Mouse (Mus musculus) brain, embryonic 14.5 days (tissue): ENCODE measurements at regions not wholly inside any gene's neighbourhood (a gene's known extent, or its start where the extent isn't known, plus 50 kb on each side); places are given as distances from the start of the nearest gene placed in this dataset.

Source experiments
- CTCF ChIP-seq: fragments of 200-500 bp; IDR thresholded peaks from 2 replicates; pipeline ENCODE4 v1.5.1; 2012; ENCODE audit warnings: inconsistent platforms, mild to moderate bottlenecking, moderate library complexity, borderline replicate concordance; ENCODE audit not compliant: insufficient read depth, insufficient read length; ENCODE audit errors: extremely low read depth
- POLR2A ChIP-seq: fragments of 200-500 bp; IDR thresholded peaks from 2 replicates; pipeline ENCODE4 v1.6.1; 2012; ENCODE audit warnings: mild to moderate bottlenecking, inconsistent platforms, borderline replicate concordance; ENCODE audit not compliant: poor library complexity, insufficient read depth, insufficient read length, severe bottlenecking; ENCODE audit errors: extremely low read depth

GRCm38 (mm10) chr8:42039245-42039644, 622.4 kb upstream of the Frg1 start:
- no peak for TF ChIP-seq CTCF
- TF ChIP-seq POLR2A = no peak
